Mouse (Mus musculus) E14TG2a.4 (cell line): ENCODE measurements at regions not wholly inside any gene's neighbourhood (a gene's known extent, or its start where the extent isn't known, plus 50 kb on each side); places are given as distances from the start of the nearest gene placed in this dataset.

Experiments used
- CTCF ChIP-seq: conservative IDR thresholded peaks from 2 replicates; pipeline ENCODE4 v1.5.1; 2014; ENCODE audit warnings: low read length
- POU5F1 ChIP-seq: IDR thresholded peaks from 2 replicates; pipeline ENCODE4 v1.6.1; 2014; ENCODE audit warnings: low read length, borderline replicate concordance

DNA sequence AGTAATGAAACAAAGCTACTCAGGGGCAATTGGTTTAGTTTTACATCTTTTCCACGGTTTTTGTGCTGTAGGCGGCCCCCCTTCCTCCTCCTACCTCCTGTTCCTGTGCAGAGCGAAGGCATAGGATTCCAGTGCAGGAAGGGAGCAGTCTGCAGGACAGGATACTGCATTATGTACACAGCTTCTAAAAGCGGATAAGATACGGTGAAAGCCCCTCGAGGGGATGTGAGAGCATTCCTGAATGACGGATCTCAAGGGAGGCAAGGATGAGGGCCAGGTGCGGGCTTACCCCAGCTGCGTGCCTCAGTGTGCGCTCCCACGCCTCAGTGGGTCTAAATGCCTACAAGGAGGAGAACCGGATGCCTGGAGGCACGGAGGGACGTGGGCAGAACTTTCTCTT is 53.1 kb upstream of the Sptssb start:
- TF ChIP-seq CTCF (no peak), POU5F1 (no peak)
